Mouse (Mus musculus) stomach, embryonic 14.5 days (tissue): ENCODE measurements around the gene Gm20388. TPM values are rescaled to one million over a fixed set of nuclear protein-coding genes. Genes with fewer than 3 reads are reported as not detected.

ENCODE experiments used
- ATAC-seq: fragments of 200-750 bp; cut with Nextera tagmentation; 2 replicates; pipeline ENCODE4 v1.8.0; 2017; ENCODE audit warnings: low read depth, moderate TSS enrichment; ENCODE audit not compliant: insufficient number of reproducible peaks, insufficient read depth, low FRiP score
- H3K27ac ChIP-seq: fragments of 300-500 bp; sonication (generic); 2 replicates; pipeline ENCODE4 v1.5.1; 2014; ENCODE audit warnings: mild to moderate bottlenecking, low read length, moderate library complexity, mixed read lengths
- H3K27me3 ChIP-seq: fragments of 300-500 bp; sonication (generic); 2 replicates; pipeline ENCODE4 v1.6.1; 2014; ENCODE audit warnings: low read length, control low read depth, mixed read lengths; ENCODE audit not compliant: control insufficient read depth, insufficient read depth
- H3K36me3 ChIP-seq: fragments of 300-500 bp; sonication (generic); 2 replicates; pipeline ENCODE4 v1.6.1; 2014; ENCODE audit warnings: mild to moderate bottlenecking, control low read depth, low read length, moderate library complexity, mixed read lengths; ENCODE audit not compliant: control insufficient read depth, insufficient read depth
- H3K4me1 ChIP-seq: fragments of 300-500 bp; sonication (generic); 2 replicates; pipeline ENCODE4 v1.6.1; 2014; ENCODE audit warnings: low read length, control low read depth, mixed read lengths; ENCODE audit not compliant: control insufficient read depth, insufficient read depth
- H3K4me2 ChIP-seq: fragments of 300-500 bp; sonication (generic); replicated peaks from 2 replicates; pipeline ENCODE4 v1.6.1; 2014; ENCODE audit warnings: low read depth, low read length, control low read depth
- H3K4me3 ChIP-seq: fragments of 300-500 bp; sonication (generic); 2 replicates; pipeline ENCODE4 v1.5.1; 2014; ENCODE audit warnings: low read depth, low read length, control low read depth
- H3K9ac ChIP-seq: fragments of 300-500 bp; sonication (generic); replicated peaks from 2 replicates; pipeline ENCODE4 v1.6.1; 2014; ENCODE audit warnings: low read depth, mild to moderate bottlenecking, control low read depth, low read length, moderate library complexity, mixed read lengths
- H3K9me3 ChIP-seq: fragments of 300-500 bp; sonication (generic); 2 replicates; pipeline ENCODE4 v1.6.1; 2016; ENCODE audit warnings: low read depth, low read length, control low read depth; ENCODE audit not compliant: control insufficient read depth
- WGBS: fragments of 180-500 bp; shearing (Covaris S2); extraction: QIAGEN DNeasy Blood & Tissue Kit; methylation state at CpG from one replicate; pipeline ENCODE4 v1.1.7; 2014; 5-methylcytosine and 5-hydroxymethylcytosine counted together
- polyA plus RNA-seq: library from polyadenylated mRNA; unstranded; fragments of >200 nt; fragmentation: Nextera tagmentation; extraction: Ambion mirVana; gene quantifications from 2 replicates; pipeline ENCODE4 v1.2.1, GENCODE M21; 2014

The Gm20388 gene
- polyA plus RNA-seq, 1 experiment from 2014 or later, result 11.4 TPM

GRCm38 (mm10) chr8:120281487-120281886 is 370.8 kb downstream of the Gm20388 start:
- no peak for ATAC-seq
- no peaks in the 10 kb centered on the region for H3K9me3 ChIP-seq
- no peak overlapping the region for H3K4me3 ChIP-seq
- H3K27me3 ChIP-seq, result no peaks in the 10 kb centered on the region
- H3K4me1 ChIP-seq, result peaks cover 68% of the 10 kb centered on the region
- 19% methylated on average over 4 of the region's 4 CpGs for WGBS
- H3K9ac ChIP-seq, result no peak overlapping the region
- H3K36me3 ChIP-seq, result no peaks in the 10 kb centered on the region
- no peak overlapping the region for H3K4me2 ChIP-seq
- no peak overlapping the region for H3K27ac ChIP-seq

GRCm38 (mm10) chr8:120282465-120282864 is 371.8 kb downstream of the Gm20388 start:
- 39% methylated on average over 5 of the region's 5 CpGs for WGBS
- Histone ChIP-seq H3K27me3 (no peaks in the 10 kb centered on the region), H3K4me2 (no peak overlapping the region), H3K9ac (no peak overlapping the region), H3K36me3 (no peaks in the 10 kb centered on the region), H3K4me3 (no peak overlapping the region), H3K27ac (peak overlapping the region; percentile 45; the same call in 1 of the 2 replicates), H3K4me1 (peaks cover 59% of the 10 kb centered on the region), H3K9me3 (no peaks in the 10 kb centered on the region)
- no peak for ATAC-seq

GRCm38 (mm10) chr8:120284265-120284664 is 373.6 kb downstream of the Gm20388 start:
- H3K36me3 ChIP-seq, result no peaks in the 10 kb centered on the region
- 21% methylated on average over 9 of the region's 9 CpGs for WGBS
- no peaks in the 10 kb centered on the region for H3K9me3 ChIP-seq
- no peak overlapping the region for H3K9ac ChIP-seq
- H3K27me3 ChIP-seq, result no peaks in the 10 kb centered on the region
- peak overlapping the region; percentile 77; the same call in 1 of the 2 replicates for H3K27ac ChIP-seq
- no peak overlapping the region for H3K4me3 ChIP-seq
- no peak overlapping the region for H3K4me2 ChIP-seq
- ATAC-seq, result no peak
- peaks cover 49% of the 10 kb centered on the region for H3K4me1 ChIP-seq

- peak overlapping the region; percentile 77; the same call in 1 of the 2 replicates for H3K27ac ChIP-seq
- no peak overlapping the region for H3K4me3 ChIP-seq
- H3K9ac ChIP-seq, result no peak overlapping the region
- H3K4me1 ChIP-seq, result peaks cover 57% of the 10 kb centered on the region
- no peaks in the 10 kb centered on the region for H3K9me3 ChIP-seq
- no peak overlapping the region for H3K4me2 ChIP-seq
- WGBS, result 11% methylated on average over 3 of the region's 3 CpGs
- H3K36me3 ChIP-seq, result no peaks in the 10 kb centered on the region
- ATAC-seq, result peak; percentile 66
- H3K27me3 ChIP-seq, result no peaks in the 10 kb centered on the region
Observed at GRCm38 (mm10) chr8:120285033-120285432, 374.4 kb downstream of the Gm20388 start.

- Histone ChIP-seq H3K9ac (no peak overlapping the region), H3K9me3 (no peaks in the 10 kb centered on the region), H3K4me2 (no peak overlapping the region), H3K27me3 (no peaks in the 10 kb centered on the region), H3K27ac (peak overlapping the region; percentile 77; the same call in 1 of the 2 replicates), H3K4me1 (peaks cover 59% of the 10 kb centered on the region), H3K36me3 (no peaks in the 10 kb centered on the region), H3K4me3 (no peak overlapping the region)
- 63% methylated on average over 9 of the region's 9 CpGs for WGBS
- ATAC-seq, result no peak
Observed at GRCm38 (mm10) chr8:120285878-120286277, 375.2 kb downstream of the Gm20388 start.

GRCm38 (mm10) chr8:120288122-120288908 is 377.7 kb downstream of the Gm20388 start:
- Histone ChIP-seq H3K9ac (no peak overlapping the region), H3K4me2 (no peak overlapping the region), H3K4me3 (no peak overlapping the region), H3K27ac (no peak overlapping the region), H3K9me3 (no peaks in the 10 kb centered on the region), H3K27me3 (no peaks in the 10 kb centered on the region), H3K36me3 (no peaks in the 10 kb centered on the region), H3K4me1 (peaks cover 57% of the 10 kb centered on the region)
- WGBS, result 54% methylated on average over 21 of the region's 21 CpGs
- ATAC-seq, result 0 out of 2 replicates have a peak, but pooled peaks have one; percentile 38

- Histone ChIP-seq H3K4me2 (no peak overlapping the region), H3K27me3 (no peaks in the 10 kb centered on the region), H3K36me3 (no peaks in the 10 kb centered on the region), H3K27ac (no peak overlapping the region), H3K4me1 (peaks cover 55% of the 10 kb centered on the region), H3K9ac (no peak overlapping the region), H3K9me3 (no peaks in the 10 kb centered on the region), H3K4me3 (no peak overlapping the region)
- WGBS, result 82% methylated on average over 7 of the region's 7 CpGs
- ATAC-seq, result no peak
Observed at GRCm38 (mm10) chr8:120289191-120289590, 378.6 kb downstream of the Gm20388 start.

GRCm38 (mm10) chr8:120289698-120290181 is 379.1 kb downstream of the Gm20388 start:
- no peak overlapping the region for H3K9ac ChIP-seq
- H3K4me2 ChIP-seq, result no peak overlapping the region
- no peaks in the 10 kb centered on the region for H3K9me3 ChIP-seq
- H3K4me1 ChIP-seq, result peaks cover 53% of the 10 kb centered on the region
- 37% methylated on average over 10 of the region's 10 CpGs for WGBS
- H3K36me3 ChIP-seq, result no peaks in the 10 kb centered on the region
- peak overlapping the region; percentile 44; the same call in 1 of the 2 replicates for H3K27ac ChIP-seq
- ATAC-seq, result no peak
- no peak overlapping the region for H3K4me3 ChIP-seq
- no peaks in the 10 kb centered on the region for H3K27me3 ChIP-seq
